Mouse (Mus musculus): ENCODE measurements around the gene Zfp326. TPM values are rescaled to one million over a fixed set of nuclear protein-coding genes. Genes with fewer than 3 reads are reported as not detected.

Gene Zfp326
- polyA plus RNA-seq, 1 experiment from 2014 or later: 34.9 TPM

Other genes with a start within 250 kb of the Zfp326 start
- gene Lrrc8d, start 176.6 kb upstream of the Zfp326 start, polyA plus RNA-seq (2015; fragmentation: Nextera tagmentation; extraction: Ambion mirVana): 15.9 and 17.7 TPM in 2 replicates